Mouse (Mus musculus) neutrophil, adult 83 days (primary cell): ENCODE measurements around the gene Ptgr2. TPM values are rescaled to one million over a fixed set of nuclear protein-coding genes. Genes with fewer than 3 reads are reported as not detected.

Experiments used
- total RNA-seq, 2 experiments: library from RNA; stranded (reverse); gene quantifications; one replicate each; pipeline ENCODE4 v1.2.4; 2023

Gene Ptgr2
- total RNA-seq = 10 to 100 TPM; 15.0 to 16.0 TPM

GRCm38 (mm10) chr12:84284885-84285592, at the start of gene Ptgr2:
Gene Ptgr2 (plus strand): TSS chr12:84285232.

GRCm38 (mm10) chr12:84316721-84317621, 31.9 kb downstream of the Ptgr2 start, which contains the start of gene Zfp410:
Gene Zfp410 (plus strand): TSS chr12:84316852.

GRCm38 (mm10) chr12:84361555-84362489, 76.8 kb downstream of the Ptgr2 start, which contains the start of the genes Coq6 and Fam161b:
Gene Coq6 (plus strand): TSS chr12:84361657.
Gene Fam161b (minus strand): TSS chr12:84361833.

Other genes with a start within 250 kb of the Ptgr2 start
- gene Acot4, start 246.9 kb upstream of the Ptgr2 start, total RNA-seq = under 1 TPM in 1 of 2 experiments, not detected in 1; 0.11 TPM
- gene Gm49366, start 246.3 kb upstream of the Ptgr2 start, total RNA-seq = not detected
- gene Acot3, start 233.1 kb upstream of the Ptgr2 start, total RNA-seq = not detected
- not detected for gene Acot5, start 215.9 kb upstream of the Ptgr2 start, total RNA-seq
- gene Acot6, start 184.6 kb upstream of the Ptgr2 start, total RNA-seq = under 1 TPM; 0.55 to 0.83 TPM
- gene Dnal1, start 170.9 kb upstream of the Ptgr2 start, total RNA-seq = 1 to 10 TPM in 1 of 2 experiments, under 1 TPM in 1; 0.18 to 1.3 TPM
- gene Pnma1, start 136.7 kb upstream of the Ptgr2 start, total RNA-seq = 1 to 10 TPM; 1.9 to 2.9 TPM
- gene Elmsan1, start 66.4 kb upstream of the Ptgr2 start, total RNA-seq = 10 to 100 TPM; 66.3 to 71.8 TPM
- gene Zfp410, start 31.6 kb downstream of the Ptgr2 start, total RNA-seq = 10 to 100 TPM; 32.5 to 32.6 TPM
- 10 to 100 TPM; 13.4 to 13.5 TPM for gene Coq6, start 76.4 kb downstream of the Ptgr2 start, total RNA-seq
- gene Fam161b, start 76.6 kb downstream of the Ptgr2 start, total RNA-seq = under 1 TPM; 0.48 to 0.93 TPM
- 10 to 100 TPM; 18.4 to 20.1 TPM for gene Entpd5, start 123.8 kb downstream of the Ptgr2 start, total RNA-seq
- under 1 TPM; 0.31 to 0.46 TPM for gene Bbof1, start 123.8 kb downstream of the Ptgr2 start, total RNA-seq
- 10 to 100 TPM; 17.4 to 20.0 TPM for gene Rnf113a2, start 132.0 kb downstream of the Ptgr2 start, total RNA-seq
- gene Aldh6a1, start 165.8 kb downstream of the Ptgr2 start, total RNA-seq = 1 to 10 TPM; 2.6 to 4.3 TPM
- gene Lin52, start 166.2 kb downstream of the Ptgr2 start, total RNA-seq = 1 to 10 TPM; 7.9 to 8.2 TPM